Mouse (Mus musculus): ENCODE results near the gene Gm17093.
"Not testable (repeated sequence)": the region's sequence is repeated elsewhere in the genome, so short reads cannot be mapped to it uniquely, and the experiment has no call there.

The Gm17093 gene

GRCm38 (mm10) chr14:44517976-44518375 lies at the start of gene Gm17093:
Gene Gm17093 (plus strand): TSS chr14:44518276.
- DNase-seq, result not testable (repeated sequence)

DNA sequence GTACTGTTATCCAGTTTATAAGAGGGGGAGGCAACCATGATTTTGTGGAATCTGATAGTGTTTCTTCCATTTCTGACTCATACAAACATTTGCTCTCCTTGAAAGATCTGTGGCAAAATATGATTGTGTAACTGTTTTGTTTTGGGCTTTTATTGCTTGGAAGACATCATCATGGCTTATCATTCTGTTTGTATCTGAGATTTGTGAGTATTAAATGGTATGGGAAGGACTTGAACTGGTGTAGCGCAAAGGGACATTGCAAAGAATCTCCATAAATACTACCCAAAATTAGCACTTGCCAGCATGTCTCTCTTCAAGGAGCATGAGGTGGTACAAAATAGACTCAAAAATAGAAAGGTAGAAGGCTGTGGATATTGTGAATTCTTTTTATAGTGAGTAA lies 25.9 kb upstream of the Gm17093 start, which contains the start of gene BC061237:
Gene BC061237, plus strand, starts transcription at position 301 of the 400 bp plus-strand sequence.
- DNase-seq, result not testable (repeated sequence)

DNA sequence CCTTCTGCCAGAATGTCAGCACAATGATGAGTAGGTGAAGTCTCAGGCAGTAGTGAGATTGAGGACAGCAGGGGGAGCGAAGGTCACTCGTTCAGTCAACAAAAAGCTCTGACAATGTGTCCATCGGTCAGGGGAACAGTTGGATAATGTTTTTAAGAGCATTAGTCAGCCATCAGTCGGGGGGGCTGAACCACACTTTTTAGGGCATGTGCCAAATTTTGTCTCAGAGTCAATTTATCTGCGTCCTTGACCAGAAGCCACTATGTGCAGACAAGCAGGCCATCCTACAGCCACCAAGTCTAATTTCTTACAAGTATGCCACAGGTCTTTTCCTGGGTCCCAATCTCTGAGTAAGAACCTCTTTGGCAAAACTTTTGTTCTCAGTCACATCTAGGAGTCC lies 29.9 kb downstream of the Gm17093 start:
- not testable (repeated sequence) for DNase-seq
